Mouse (Mus musculus) spleen, adult 2 months (tissue): Measurements from ENCODE around the gene Hadhb.

ENCODE experiments used
- CTCF ChIP-seq: fragments of 200-500 bp; IDR thresholded peaks from 2 replicates; pipeline ENCODE4 v1.5.1; 2011; ENCODE audit warnings: mild to moderate bottlenecking, inconsistent platforms; ENCODE audit not compliant: insufficient read depth, insufficient read length, insufficient replicate concordance; ENCODE audit errors: extremely low read depth
- POLR2A ChIP-seq: fragments of 200-500 bp; IDR thresholded peaks from 2 replicates; pipeline ENCODE4 v1.6.1; 2011; ENCODE audit warnings: low read depth, low read length, inconsistent platforms

- TF ChIP-seq CTCF (no peak), POLR2A (no peak)
These were observed 40.3 kb downstream of the Hadhb start for GRCm38 (mm10) chr5:30195340-30195739.
